Mouse (Mus musculus): ENCODE measurements at regions not wholly inside any gene's neighbourhood (a gene's known extent, or its start where the extent isn't known, plus 50 kb on each side); places are given as distances from the start of the nearest gene placed in this dataset.
A peak's percentile ranks its signal among the peaks of the same experiment; 100 is the strongest.

DNA sequence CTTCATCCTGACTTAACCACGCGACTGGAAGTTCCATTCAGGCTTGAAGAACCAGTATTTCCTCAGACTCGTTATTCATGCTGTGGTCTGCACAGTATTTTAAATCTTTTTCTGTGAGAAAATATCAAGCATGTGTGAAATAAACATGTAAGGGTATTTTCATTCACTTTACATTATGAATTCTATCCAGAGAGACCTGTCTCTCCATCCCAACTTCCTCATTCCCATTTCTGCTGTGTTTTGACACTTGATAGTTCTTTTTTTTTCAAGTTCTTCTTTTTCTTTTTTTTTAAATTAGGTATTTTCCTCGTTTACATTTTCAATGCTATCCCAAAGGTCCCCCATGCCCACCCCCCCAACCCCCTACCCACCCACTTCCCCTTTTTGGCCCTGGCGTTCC lies 919.4 kb downstream of the Tbl1xr1 start:
- DNase-seq, result no peak
- intact Hi-C loops (cut with DNase I), result no loop called here

DNA sequence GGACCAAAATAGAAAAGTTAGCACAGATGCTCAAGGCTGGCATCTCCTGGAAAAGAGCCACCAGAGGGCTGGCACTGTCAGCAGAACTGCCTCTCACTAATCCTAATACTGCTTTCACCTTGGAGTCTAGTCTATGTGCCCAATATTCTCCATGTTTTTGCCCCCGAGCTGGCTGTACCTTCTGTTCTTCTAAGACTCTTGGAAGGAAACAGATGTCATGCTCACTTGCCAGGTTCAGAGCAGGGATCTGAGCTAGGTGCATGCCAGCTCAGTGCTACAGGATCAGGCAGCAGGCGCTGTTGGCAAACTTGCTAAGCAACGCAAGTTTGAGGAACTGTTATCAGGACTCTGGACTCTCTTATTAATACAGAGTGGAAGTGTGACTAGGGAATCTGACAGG lies 924.6 kb downstream of the Tbl1xr1 start:
- DNase-seq, result no peak
- intact Hi-C loops (cut with DNase I), result no loop called here

DNA sequence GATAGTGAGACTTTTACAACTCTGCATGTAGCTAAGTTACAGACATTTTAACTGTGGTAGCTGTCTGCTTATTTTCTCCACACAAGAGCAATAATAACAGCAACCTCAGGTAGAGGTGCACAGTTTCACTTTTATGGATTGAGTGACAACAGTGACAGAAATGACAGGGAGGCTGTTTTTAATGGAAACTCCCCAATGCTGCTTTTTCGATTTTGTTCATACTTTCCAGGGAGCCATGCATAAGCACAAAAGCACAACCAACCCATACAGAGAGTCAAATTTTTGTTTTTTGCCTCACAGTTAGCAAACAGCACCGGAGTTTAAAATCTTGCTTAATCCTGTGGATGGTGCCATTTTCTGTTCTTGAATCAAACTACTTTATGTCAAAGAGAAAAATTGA lies 955.6 kb downstream of the Tbl1xr1 start:
- DNase-seq, result no peak
- intact Hi-C loops (cut with DNase I), result no loop called here

DNA sequence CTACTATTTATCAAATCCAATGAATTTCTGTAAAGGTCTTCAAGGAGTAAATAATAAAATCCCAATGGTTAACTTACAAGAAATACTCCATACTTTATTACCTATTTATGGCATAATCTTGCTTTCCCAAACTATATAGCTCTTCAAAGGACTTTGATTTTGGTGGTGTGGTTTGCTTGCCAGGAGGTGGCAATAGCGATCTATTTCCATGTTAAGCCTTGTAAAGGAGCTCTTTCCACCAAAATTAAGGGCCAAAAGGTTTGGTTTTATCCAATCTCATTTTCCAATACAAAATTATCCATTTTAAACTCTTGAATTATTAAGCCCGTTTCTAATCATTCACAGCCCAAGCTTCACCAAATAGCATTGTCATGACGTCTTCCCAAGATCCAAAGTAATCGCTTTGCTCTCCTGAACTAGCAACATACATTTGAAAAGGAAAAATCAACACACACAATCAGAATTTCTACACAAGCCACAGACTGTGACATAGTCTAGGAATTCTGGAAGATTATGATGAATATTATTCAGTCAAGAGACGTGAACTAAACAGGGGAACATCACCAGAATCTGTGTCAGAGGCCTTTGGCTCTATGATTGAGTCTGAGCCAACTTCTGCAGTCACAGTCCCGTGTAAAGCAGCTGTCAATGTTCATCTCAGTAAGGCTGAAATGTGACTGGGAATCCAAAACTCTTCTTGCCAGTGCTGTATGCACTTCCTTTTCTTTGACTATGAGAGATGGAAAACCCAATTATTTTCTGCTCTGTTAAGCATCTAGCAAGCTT lies 986.9 kb downstream of the Tbl1xr1 start:
- peak; percentile 1 to 5 for DNase-seq
- intact Hi-C loops (cut with DNase I), result no loop called here

DNA sequence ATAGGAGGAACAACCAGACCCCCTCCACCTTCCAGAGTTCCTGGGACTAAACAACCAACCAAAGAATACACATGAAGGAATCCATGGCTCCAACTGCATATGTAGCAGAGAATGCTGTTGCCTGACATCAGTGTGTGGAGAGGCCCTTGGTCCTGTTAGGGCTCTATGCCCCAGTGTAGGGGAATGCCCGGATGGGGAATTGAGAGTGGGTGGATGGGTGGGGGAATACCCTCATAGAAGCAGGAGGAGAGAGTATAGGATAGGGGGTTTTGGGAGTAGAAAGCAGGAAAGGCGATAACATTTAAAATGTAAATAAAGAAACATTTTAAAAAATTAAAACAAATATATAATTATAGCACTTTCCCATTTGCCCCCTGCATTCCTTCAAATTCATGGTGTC lies 995.0 kb downstream of the Tbl1xr1 start:
- DNase-seq, result no peak
- intact Hi-C loops (cut with DNase I), result no loop called here

Measured in heart, postnatal 10 days (tissue).